Mouse (Mus musculus): ENCODE data around the gene Mab21l3.

Gene Mab21l3

GRCm38 (mm10) chr3:101803764-101804163 lies 45.0 kb downstream of the Mab21l3 start:
- CTCF ChIA-PET = no interaction called here

- CTCF ChIA-PET = no interaction called here
Measured at GRCm38 (mm10) chr3:101802746-101803145, 46.0 kb downstream of the Mab21l3 start.

- CTCF ChIA-PET = interaction anchor here (0.6 kb wide), 1 partner anchor 863 kb away, joined by 3 read pairs; no protein-coding TSS in a partner anchor
Measured at GRCm38 (mm10) chr3:101800596-101801018, 48.2 kb downstream of the Mab21l3 start.

GRCm38 (mm10) chr3:101799852-101800595 lies 48.7 kb downstream of the Mab21l3 start:
- CTCF ChIA-PET = interaction anchor here (0.6 kb wide), 1 partner anchor 863 kb away, joined by 3 read pairs; no protein-coding TSS in a partner anchor

- CTCF ChIA-PET = no interaction called here
Measured at GRCm38 (mm10) chr3:101797830-101798709, 50.7 kb downstream of the Mab21l3 start.

GRCm38 (mm10) chr3:101796212-101796611 lies 52.5 kb downstream of the Mab21l3 start:
- CTCF ChIA-PET = interaction anchor here (0.5 kb wide), 1 partner anchor 1027 kb away, joined by 4 read pairs; no protein-coding TSS in a partner anchor

- CTCF ChIA-PET = no interaction called here
Measured at GRCm38 (mm10) chr3:101795387-101796039, 53.2 kb downstream of the Mab21l3 start.

GRCm38 (mm10) chr3:101794666-101795065 lies 54.1 kb downstream of the Mab21l3 start:
- CTCF ChIA-PET = no interaction called here

- CTCF ChIA-PET = no interaction called here
Measured at GRCm38 (mm10) chr3:101794026-101794425, 54.7 kb downstream of the Mab21l3 start.

GRCm38 (mm10) chr3:101792191-101792590 lies 56.6 kb downstream of the Mab21l3 start:
- CTCF ChIA-PET = no interaction called here

- CTCF ChIA-PET = no interaction called here
Measured at GRCm38 (mm10) chr3:101784768-101785424, 63.9 kb downstream of the Mab21l3 start.

- CTCF ChIA-PET = no interaction called here
Measured at GRCm38 (mm10) chr3:101783793-101784192, 65.0 kb downstream of the Mab21l3 start.

- CTCF ChIA-PET = no interaction called here
Measured at GRCm38 (mm10) chr3:101780874-101781483, 67.8 kb downstream of the Mab21l3 start.

- CTCF ChIA-PET = no interaction called here
Measured at GRCm38 (mm10) chr3:101778896-101779665, 69.7 kb downstream of the Mab21l3 start.

GRCm38 (mm10) chr3:101775732-101776131 lies 73.0 kb downstream of the Mab21l3 start:
- CTCF ChIA-PET = no interaction called here

- CTCF ChIA-PET = interaction anchor here (0.5 kb wide), 1 partner anchor 1118 kb away, joined by 9 read pairs; no protein-coding TSS in a partner anchor
Measured at GRCm38 (mm10) chr3:101770540-101770939, 78.2 kb downstream of the Mab21l3 start.

- CTCF ChIA-PET = interaction anchor here (0.6 kb wide), 2 partner anchors 9 to 360 kb away, joined by 10 to 11 read pairs; no protein-coding TSS in a partner anchor
Measured at GRCm38 (mm10) chr3:101763566-101763965, 85.2 kb downstream of the Mab21l3 start.
